Mouse (Mus musculus) gonadal fat pad, adult 2 months (tissue): ENCODE results near the gene Fggy. TPM values are rescaled to one million over a fixed set of nuclear protein-coding genes. Genes with fewer than 3 reads are reported as not detected.

Source experiments
- DNase-seq: peaks from one replicate; pipeline ENCODE4 v3.0.0-alpha.2; 2012; ENCODE audit warnings: low read depth
- polyA plus RNA-seq: library from polyadenylated mRNA; depleted of rRNA; stranded (reverse); fragments of >200 nt; gene quantifications from 2 replicates; pipeline ENCODE4 v1.2.3, GENCODE M21; 2012

The Fggy gene
- polyA plus RNA-seq, 1 experiment, result 46.9 TPM

- no peak for DNase-seq
These were observed 172.0 kb downstream of the Fggy start for GRCm38 (mm10) chr4:95729142-95729826.

GRCm38 (mm10) chr4:95731110-95731509, 173.8 kb downstream of the Fggy start:
- no peak for DNase-seq

GRCm38 (mm10) chr4:95733397-95734249, 176.3 kb downstream of the Fggy start:
- DNase-seq, result peak; percentile 17

GRCm38 (mm10) chr4:95735967-95736366, 178.7 kb downstream of the Fggy start:
- no peak for DNase-seq

GRCm38 (mm10) chr4:95736674-95737073, 179.4 kb downstream of the Fggy start:
- DNase-seq, result no peak

- DNase-seq, result no peak
These were observed 180.9 kb downstream of the Fggy start for GRCm38 (mm10) chr4:95738179-95738578.

- no peak for DNase-seq
These were observed 181.4 kb downstream of the Fggy start for GRCm38 (mm10) chr4:95738725-95739124.

- no peak for DNase-seq
These were observed 183.9 kb downstream of the Fggy start for GRCm38 (mm10) chr4:95741115-95741734.

- no peak for DNase-seq
These were observed 185.7 kb downstream of the Fggy start for GRCm38 (mm10) chr4:95742986-95743385.

- DNase-seq, result no peak
These were observed 189.6 kb downstream of the Fggy start for GRCm38 (mm10) chr4:95746954-95747353.

GRCm38 (mm10) chr4:95747415-95748202, 190.3 kb downstream of the Fggy start:
- DNase-seq, result no peak

- no peak for DNase-seq
These were observed 192.9 kb downstream of the Fggy start for GRCm38 (mm10) chr4:95750186-95750585.

- DNase-seq, result no peak
These were observed 195.4 kb downstream of the Fggy start for GRCm38 (mm10) chr4:95752538-95753188.

- no peak for DNase-seq
These were observed 201.9 kb downstream of the Fggy start for GRCm38 (mm10) chr4:95759027-95759731.

GRCm38 (mm10) chr4:95765359-95765758, 208.1 kb downstream of the Fggy start:
- no peak for DNase-seq

- no peak for DNase-seq
These were observed 213.2 kb downstream of the Fggy start for GRCm38 (mm10) chr4:95770469-95770868.

GRCm38 (mm10) chr4:95771542-95771941, 214.2 kb downstream of the Fggy start:
- no peak for DNase-seq

GRCm38 (mm10) chr4:95771945-95772344, 214.6 kb downstream of the Fggy start:
- DNase-seq, result no peak

GRCm38 (mm10) chr4:95772663-95773062, 215.4 kb downstream of the Fggy start:
- no peak for DNase-seq

GRCm38 (mm10) chr4:95775574-95775973, 218.3 kb downstream of the Fggy start:
- no peak for DNase-seq

GRCm38 (mm10) chr4:95777839-95778238, 220.5 kb downstream of the Fggy start:
- no peak for DNase-seq
